Mouse (Mus musculus) embryonic facial prominence, embryonic 13.5 days (tissue): ENCODE measurements around the gene Cpd. TPM values are rescaled to one million over a fixed set of nuclear protein-coding genes. Genes with fewer than 3 reads are reported as not detected.

ENCODE experiments used
- ATAC-seq: fragments of 200-750 bp; cut with Nextera tagmentation; 2 replicates; pipeline ENCODE4 v1.8.0; 2017; ENCODE audit warnings: low read depth; ENCODE audit not compliant: insufficient number of reproducible peaks, insufficient read depth, low FRiP score, low TSS enrichment
- H3K27ac ChIP-seq: fragments of 300-500 bp; sonication (generic); 2 replicates; pipeline ENCODE4 v1.5.1; 2015; ENCODE audit warnings: moderate library complexity, mild to moderate bottlenecking, inconsistent platforms
- H3K27me3 ChIP-seq: fragments of 300-500 bp; sonication (generic); 2 replicates; pipeline ENCODE4 v1.6.1; 2015; ENCODE audit warnings: mild to moderate bottlenecking, inconsistent platforms
- H3K36me3 ChIP-seq: fragments of 300-500 bp; sonication (generic); 2 replicates; pipeline ENCODE4 v1.6.1; 2015; ENCODE audit warnings: mild to moderate bottlenecking, inconsistent platforms
- H3K4me1 ChIP-seq: fragments of 300-500 bp; sonication (generic); 2 replicates; pipeline ENCODE4 v1.6.1; 2015; ENCODE audit warnings: inconsistent platforms
- H3K4me2 ChIP-seq: fragments of 300-500 bp; sonication (generic); 2 replicates; pipeline ENCODE4 v1.6.1; 2015; ENCODE audit warnings: moderate library complexity, mild to moderate bottlenecking, inconsistent platforms
- H3K4me3 ChIP-seq: fragments of 300-500 bp; sonication (generic); 2 replicates; pipeline ENCODE4 v1.5.1; 2015; ENCODE audit warnings: mild to moderate bottlenecking, inconsistent platforms
- H3K9ac ChIP-seq: fragments of 300-500 bp; sonication (generic); 2 replicates; pipeline ENCODE4 v1.6.1; 2015; ENCODE audit warnings: mild to moderate bottlenecking, inconsistent platforms
- H3K9me3 ChIP-seq: fragments of 300-500 bp; sonication (generic); 2 replicates; pipeline ENCODE4 v1.6.1; 2016; ENCODE audit warnings: inconsistent platforms
- WGBS: fragments of 180-500 bp; shearing (Covaris S2); methylation state at CpG from one replicate; pipeline ENCODE4 v1.1.7; 2015; ENCODE audit warnings: mixed read lengths; 5-methylcytosine and 5-hydroxymethylcytosine counted together
- polyA plus RNA-seq: library from polyadenylated mRNA; unstranded; fragments of >200 nt; fragmentation: Nextera tagmentation; extraction: Ambion mirVana; gene quantifications from 2 replicates; pipeline ENCODE4 v1.2.1, GENCODE M21; 2015

Cpd gene
- polyA plus RNA-seq, 1 experiment from 2014 or later, result 9.7 TPM

GRCm38 (mm10) chr11:76873865-76874264 is 27.0 kb upstream of the Cpd start:
- Histone ChIP-seq H3K27ac (no peak overlapping the region), H3K9me3 (no peaks in the 10 kb centered on the region), H3K27me3 (no peaks in the 10 kb centered on the region; the same call in 1 of the 2 replicates), H3K9ac (no peak overlapping the region), H3K4me2 (no peak overlapping the region), H3K4me1 (0 out of 2 replicates have a peak, but pooled peaks cover 3% of the 10 kb centered on the region), H3K36me3 (no peaks in the 10 kb centered on the region), H3K4me3 (no peak overlapping the region)
- ATAC-seq, result no peak
- WGBS, result 88% methylated on average over 5 of the region's 5 CpGs

- Histone ChIP-seq H3K9ac (no peak overlapping the region), H3K4me2 (no peak overlapping the region), H3K4me3 (no peak overlapping the region), H3K36me3 (no peaks in the 10 kb centered on the region), H3K27ac (no peak overlapping the region), H3K9me3 (no peaks in the 10 kb centered on the region), H3K27me3 (no peaks in the 10 kb centered on the region; the same call in 1 of the 2 replicates), H3K4me1 (0 out of 2 replicates have a peak, but pooled peaks cover 3% of the 10 kb centered on the region)
- ATAC-seq, result no peak
- 54% methylated on average over 11 of the region's 11 CpGs for WGBS
Measured at GRCm38 (mm10) chr11:76872556-76873234, 25.9 kb upstream of the Cpd start.

DNA sequence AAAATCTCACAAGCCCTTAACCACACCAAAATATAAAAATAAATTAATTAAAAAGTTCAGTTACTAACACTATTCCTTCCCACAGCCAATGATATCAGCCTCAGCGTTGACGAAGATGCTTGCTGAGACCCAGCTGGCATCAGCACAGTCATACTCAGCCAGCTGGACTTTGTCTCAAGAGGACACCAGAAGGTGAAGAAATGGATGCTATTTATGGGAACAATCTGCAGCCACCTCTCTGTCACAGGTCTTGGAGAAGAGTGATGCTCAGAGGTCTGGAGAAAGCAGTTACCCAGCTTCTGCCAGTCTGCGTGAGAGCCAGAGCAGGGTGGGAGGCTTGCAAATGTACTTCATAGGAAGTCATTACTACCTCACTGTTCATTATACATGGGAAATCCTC is 14.4 kb upstream of the Cpd start:
- 97% methylated on average over 3 of the region's 3 CpGs for WGBS
- no peak for ATAC-seq
- H3K27me3 ChIP-seq, result no peaks in the 10 kb centered on the region

DNA sequence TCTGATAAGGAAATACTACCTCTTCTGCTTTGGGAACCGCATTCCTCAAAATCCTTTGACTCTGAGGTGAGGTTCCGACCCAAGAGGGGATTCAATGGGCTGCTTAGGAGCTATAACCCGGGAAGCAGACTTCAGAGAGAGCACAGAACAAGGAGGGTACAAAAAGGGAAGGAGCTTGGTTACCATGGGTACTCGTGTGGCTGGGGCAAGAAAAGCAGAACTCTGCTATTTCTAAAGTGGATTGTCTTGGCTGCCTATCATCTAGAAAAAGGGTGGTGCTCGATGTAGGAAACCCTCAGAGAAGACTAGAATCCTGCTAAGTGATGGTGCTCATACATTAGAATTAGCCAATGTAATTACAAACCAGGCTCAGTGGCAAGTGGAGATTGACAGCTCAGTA is 12.4 kb upstream of the Cpd start:
- no peak overlapping the region for H3K4me2 ChIP-seq
- no peak overlapping the region for H3K4me3 ChIP-seq
- WGBS, result 72% methylated on average over 5 of the region's 5 CpGs
- H3K9me3 ChIP-seq, result no peaks in the 10 kb centered on the region
- peaks cover 4% of the 10 kb centered on the region; the same call in 1 of the 2 replicates for H3K4me1 ChIP-seq
- H3K9ac ChIP-seq, result no peak overlapping the region
- H3K27me3 ChIP-seq, result no peaks in the 10 kb centered on the region
- H3K27ac ChIP-seq, result no peak overlapping the region
- no peaks in the 10 kb centered on the region for H3K36me3 ChIP-seq
- ATAC-seq, result no peak

More for the DNA sequence above, 14.4 kb upstream of the Cpd start:
- Histone ChIP-seq H3K27ac (no peak overlapping the region), H3K4me3 (no peak overlapping the region), H3K4me2 (no peak overlapping the region), H3K9ac (no peak overlapping the region), H3K4me1 (no peaks in the 10 kb centered on the region), H3K36me3 (no peaks in the 10 kb centered on the region), H3K9me3 (no peaks in the 10 kb centered on the region)

- WGBS, result 75% methylated on average over 5 of the region's 5 CpGs
- Histone ChIP-seq H3K27me3 (no peaks in the 10 kb centered on the region), H3K27ac (no peak overlapping the region), H3K9ac (no peak overlapping the region), H3K36me3 (no peaks in the 10 kb centered on the region), H3K9me3 (no peaks in the 10 kb centered on the region), H3K4me3 (no peak overlapping the region), H3K4me2 (no peak overlapping the region), H3K4me1 (peaks cover 4% of the 10 kb centered on the region; the same call in 1 of the 2 replicates)
- no peak for ATAC-seq
Measured at GRCm38 (mm10) chr11:76858781-76859180, 12.0 kb upstream of the Cpd start.

GRCm38 (mm10) chr11:76857111-76857510 is 10.3 kb upstream of the Cpd start:
- Histone ChIP-seq H3K27me3 (no peaks in the 10 kb centered on the region), H3K4me1 (peaks cover 4% of the 10 kb centered on the region; the same call in 1 of the 2 replicates), H3K27ac (no peak overlapping the region), H3K36me3 (no peaks in the 10 kb centered on the region), H3K4me2 (no peak overlapping the region), H3K4me3 (no peak overlapping the region), H3K9ac (no peak overlapping the region), H3K9me3 (no peaks in the 10 kb centered on the region)
- 88% methylated on average over 7 of the region's 7 CpGs for WGBS
- ATAC-seq, result no peak

DNA sequence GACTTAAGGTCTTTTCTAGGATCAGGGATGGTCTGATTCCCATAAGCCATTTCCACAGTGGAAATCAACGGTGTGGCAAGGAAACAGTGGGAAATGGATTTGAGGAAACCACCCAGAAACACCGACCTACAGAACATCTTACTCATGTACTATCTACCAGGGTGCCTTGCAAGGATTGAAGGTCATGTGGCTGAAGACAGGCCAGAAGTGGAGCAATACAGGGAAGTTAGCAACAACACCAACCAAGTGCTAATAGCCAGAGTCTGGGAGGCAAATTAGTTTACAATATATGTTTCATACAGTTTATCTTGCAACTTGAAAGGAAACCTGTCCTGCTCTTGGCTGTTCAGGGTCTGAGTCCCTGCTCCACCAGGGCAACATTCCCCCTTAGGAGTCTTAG is 9.8 kb upstream of the Cpd start:
- Histone ChIP-seq H3K4me1 (peaks cover 4% of the 10 kb centered on the region; the same call in 1 of the 2 replicates), H3K9me3 (no peaks in the 10 kb centered on the region), H3K27me3 (no peaks in the 10 kb centered on the region), H3K4me3 (no peak overlapping the region), H3K4me2 (no peak overlapping the region), H3K36me3 (no peaks in the 10 kb centered on the region), H3K27ac (no peak overlapping the region), H3K9ac (no peak overlapping the region)
- no peak for ATAC-seq
- WGBS, result 84% methylated on average over 2 of the region's 2 CpGs

DNA sequence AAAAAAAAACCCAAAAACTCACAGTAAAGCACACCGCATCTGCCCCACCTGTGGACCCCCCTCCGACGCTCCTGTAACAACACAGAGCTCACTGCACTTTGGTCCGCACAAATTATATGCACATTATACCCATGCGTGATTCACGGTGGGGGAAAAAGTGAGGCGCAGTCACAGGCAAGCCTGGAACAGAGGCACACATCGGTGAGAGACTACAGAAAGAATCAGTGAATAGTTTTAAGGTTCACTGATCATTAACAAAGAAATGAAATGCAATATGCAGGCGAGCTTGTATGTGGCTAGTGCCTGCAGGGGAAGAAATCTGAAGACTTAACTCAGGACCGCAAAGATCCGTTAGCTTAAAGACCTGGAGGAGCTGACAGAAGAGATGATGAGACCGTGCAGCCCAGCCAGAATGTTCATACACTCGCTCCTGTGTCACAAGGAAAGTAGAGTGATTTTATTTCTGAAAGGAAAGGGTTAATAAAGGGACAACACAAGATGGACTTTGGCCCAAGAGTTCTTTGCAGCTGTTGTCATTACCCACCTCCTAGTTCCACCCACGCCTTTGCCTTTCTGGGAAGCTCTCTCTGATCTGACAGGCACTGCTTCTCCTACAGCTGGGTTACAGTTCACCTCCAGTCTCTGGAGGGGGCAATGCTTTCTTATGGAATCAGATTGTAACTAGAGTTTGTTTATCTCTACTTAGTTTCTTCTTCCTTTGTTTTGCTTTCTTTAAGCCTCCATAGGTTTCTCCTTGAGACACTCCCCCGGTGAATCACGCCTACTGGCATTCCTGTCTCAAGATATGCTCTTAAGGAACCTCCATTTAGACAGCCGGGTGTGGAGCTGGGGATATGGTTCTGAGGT is 7.9 kb upstream of the Cpd start:
- Histone ChIP-seq H3K9ac (no peak overlapping the region), H3K27ac (no peak overlapping the region), H3K4me3 (no peak overlapping the region), H3K27me3 (no peaks in the 10 kb centered on the region), H3K4me1 (peaks cover 4% of the 10 kb centered on the region; the same call in 1 of the 2 replicates), H3K9me3 (no peaks in the 10 kb centered on the region), H3K4me2 (no peak overlapping the region), H3K36me3 (no peaks in the 10 kb centered on the region)
- 63% methylated on average over 17 of the region's 17 CpGs for WGBS
- ATAC-seq, result no peak

- Histone ChIP-seq H3K4me3 (no peak overlapping the region), H3K9me3 (no peaks in the 10 kb centered on the region), H3K4me1 (peaks cover 4% of the 10 kb centered on the region; the same call in 1 of the 2 replicates), H3K4me2 (no peak overlapping the region), H3K9ac (no peak overlapping the region), H3K27ac (no peak overlapping the region), H3K36me3 (no peaks in the 10 kb centered on the region), H3K27me3 (no peaks in the 10 kb centered on the region)
- ATAC-seq, result no peak
- 78% methylated on average over 3 of the region's 3 CpGs for WGBS
Measured at GRCm38 (mm10) chr11:76851512-76851911, 4.7 kb upstream of the Cpd start.

- H3K36me3 ChIP-seq, result no peaks in the 10 kb centered on the region
- no peak overlapping the region for H3K4me2 ChIP-seq
- H3K4me3 ChIP-seq, result no peak overlapping the region
- H3K27ac ChIP-seq, result no peak overlapping the region
- H3K9ac ChIP-seq, result no peak overlapping the region
- peaks cover 19% of the 10 kb centered on the region for H3K4me1 ChIP-seq
- WGBS, result 31% methylated on average over 2 of the region's 2 CpGs
- H3K9me3 ChIP-seq, result no peaks in the 10 kb centered on the region
- no peaks in the 10 kb centered on the region for H3K27me3 ChIP-seq
- ATAC-seq, result no peak
Measured at GRCm38 (mm10) chr11:76849596-76849995, 2.8 kb upstream of the Cpd start.

- WGBS, result 62% methylated on average over 5 of the region's 5 CpGs
- no peak overlapping the region for H3K4me2 ChIP-seq
- H3K36me3 ChIP-seq, result no peaks in the 10 kb centered on the region
- H3K27ac ChIP-seq, result no peak overlapping the region
- H3K9me3 ChIP-seq, result no peaks in the 10 kb centered on the region
- ATAC-seq, result no peak
- no peaks in the 10 kb centered on the region for H3K27me3 ChIP-seq
- no peak overlapping the region for H3K9ac ChIP-seq
- H3K4me3 ChIP-seq, result no peak overlapping the region
- peaks cover 24% of the 10 kb centered on the region for H3K4me1 ChIP-seq
Measured at GRCm38 (mm10) chr11:76848081-76848480, 1.3 kb upstream of the Cpd start.

- no peak for ATAC-seq
- peak overlapping the region; percentile 89 for H3K9ac ChIP-seq
Measured at GRCm38 (mm10) chr11:76847354-76847753, 536 bp upstream of the Cpd start.

More at GRCm38 (mm10) chr11:76847354-76847753, 536 bp upstream of the Cpd start:
- Histone ChIP-seq H3K9me3 (no peaks in the 10 kb centered on the region), H3K27ac (no peak overlapping the region), H3K4me3 (peak overlapping the region; percentile 91), H3K4me1 (peaks cover 27% of the 10 kb centered on the region), H3K27me3 (no peaks in the 10 kb centered on the region), H3K36me3 (no peaks in the 10 kb centered on the region), H3K4me2 (peak overlapping the region; percentile 98)
- 20% methylated on average over 8 of the region's 8 CpGs for WGBS
